Mouse (Mus musculus) ovary, postnatal 14 days (tissue): ENCODE measurements around the gene Mpi.

ENCODE experiments used
- DNase-seq: peaks from one replicate; pipeline ENCODE4 v3.0.0; 2022; ENCODE audit warnings: low spot score

Mpi gene

DNA sequence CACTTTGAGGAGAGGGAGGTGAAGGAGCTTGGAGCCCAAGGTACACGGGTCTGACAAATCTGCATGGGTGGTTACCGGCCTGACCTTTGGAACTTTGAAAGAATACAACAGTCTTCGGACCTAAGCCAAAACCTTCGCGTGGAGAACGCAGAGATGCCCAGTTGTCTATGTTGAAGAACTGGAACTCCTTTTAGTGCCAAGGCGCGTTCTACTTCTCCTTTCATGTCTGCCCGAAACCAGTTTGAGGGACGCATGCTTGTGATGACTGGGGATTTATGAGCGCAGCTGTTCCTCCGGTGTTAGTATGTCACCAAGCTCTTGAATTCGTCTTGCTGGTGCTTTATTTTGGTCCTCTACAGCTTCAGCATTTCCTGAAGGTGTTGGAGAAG, 9.1 kb upstream of the Mpi start:
- DNase-seq, result no peak

DNA sequence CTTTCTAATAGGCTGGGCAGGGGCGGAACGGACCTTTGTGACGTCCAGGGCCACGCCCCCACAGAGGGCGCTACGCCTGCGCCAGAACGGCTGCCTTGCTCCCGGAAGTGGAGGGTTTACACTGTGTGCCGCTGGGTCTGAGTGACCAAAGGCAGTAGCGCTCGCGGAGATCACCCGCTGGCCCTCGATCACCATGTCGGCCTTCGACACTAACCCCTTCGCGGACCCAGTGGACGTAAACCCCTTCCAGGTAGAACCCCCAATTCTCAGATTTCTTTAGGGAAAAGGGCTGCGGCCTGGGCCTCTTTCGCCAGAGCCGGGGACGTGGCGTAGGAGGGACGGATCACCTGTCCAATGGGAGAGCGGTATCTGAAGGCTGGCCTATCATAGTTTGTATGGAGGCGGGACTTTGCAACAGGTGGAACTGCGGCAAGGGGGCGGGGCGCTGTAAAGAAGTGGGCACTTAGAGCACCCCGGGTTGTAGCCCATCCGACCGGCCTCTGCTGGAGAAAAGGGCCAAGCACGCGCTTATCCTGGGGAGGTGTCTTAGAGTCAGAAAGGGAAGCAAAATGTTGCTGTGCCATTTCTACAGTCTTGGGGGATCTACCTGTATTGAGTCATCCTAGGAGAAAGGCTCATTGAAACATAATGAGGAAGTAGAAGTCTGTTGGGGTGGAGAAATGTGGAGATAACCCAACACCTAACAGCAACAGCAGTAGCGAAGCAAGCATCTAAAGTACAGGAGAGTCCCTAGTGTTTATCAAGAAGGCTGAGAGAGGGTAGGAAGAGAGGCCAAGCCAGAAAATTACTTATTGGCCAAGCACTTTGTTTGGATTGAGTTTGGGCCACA, 8.5 kb upstream of the Mpi start, which contains the start of gene Scamp2:
TSS of gene Scamp2 (plus strand) at position 83 of the 850 bp plus-strand sequence.
- DNase-seq, result peak; percentile 89

DNA sequence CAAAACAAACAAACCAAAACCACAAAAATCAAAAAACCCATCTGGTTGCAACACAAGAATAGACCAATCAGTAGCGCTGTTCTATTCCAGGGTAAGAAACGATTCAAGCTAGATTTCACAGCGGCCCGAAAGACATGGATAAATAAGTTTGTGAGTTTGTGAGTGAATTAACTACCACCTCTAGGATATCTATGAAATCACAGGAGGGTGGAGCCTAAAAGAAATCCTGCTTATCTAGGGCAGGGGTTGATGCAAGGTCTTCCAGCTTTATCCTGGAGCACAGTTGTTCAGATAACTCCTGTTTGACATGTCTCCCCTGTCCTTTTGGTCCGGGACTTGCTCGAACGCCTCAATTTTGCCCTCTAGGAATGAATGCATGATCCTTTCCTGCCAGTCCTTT, 7.7 kb upstream of the Mpi start:
- DNase-seq, result no peak

DNA sequence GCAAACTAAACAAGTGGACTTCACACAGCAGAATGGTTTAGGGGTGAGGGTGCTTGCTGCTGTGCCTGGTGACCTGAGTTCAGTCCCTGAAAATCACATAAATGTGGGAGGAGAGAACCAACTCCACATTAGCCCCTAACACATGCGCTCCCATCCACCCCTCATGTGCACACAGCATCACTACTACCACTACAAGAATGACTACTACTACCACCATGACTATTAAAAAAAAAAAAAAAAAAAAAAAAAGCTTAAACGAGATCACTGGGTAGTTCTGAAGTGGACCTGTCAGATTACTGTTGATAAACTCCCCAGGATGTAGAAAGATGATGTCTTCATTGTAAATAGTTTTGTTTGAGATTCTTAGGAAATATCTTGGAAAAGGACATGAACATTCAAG, 7.0 kb upstream of the Mpi start:
- DNase-seq, result no peak

DNA sequence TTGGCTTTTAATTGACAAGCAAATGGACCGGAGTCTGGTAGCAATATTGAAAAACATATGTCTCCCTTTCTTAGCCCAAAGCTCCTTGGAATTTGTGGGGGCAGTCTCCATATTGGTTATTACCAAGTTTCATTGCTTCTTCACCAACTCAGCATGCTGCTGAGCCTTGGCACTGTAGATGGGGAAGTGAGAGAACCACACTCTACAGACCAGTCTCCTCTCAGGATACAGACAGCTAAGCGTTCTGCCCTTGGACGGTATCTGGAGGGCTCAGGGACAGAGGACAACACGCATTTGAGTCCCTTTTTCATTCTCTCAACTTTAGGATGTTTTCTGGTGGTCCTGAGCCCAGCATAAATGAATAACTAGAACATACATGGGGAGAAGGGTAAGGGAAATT, 6.1 kb upstream of the Mpi start:
- DNase-seq, result no peak

DNA sequence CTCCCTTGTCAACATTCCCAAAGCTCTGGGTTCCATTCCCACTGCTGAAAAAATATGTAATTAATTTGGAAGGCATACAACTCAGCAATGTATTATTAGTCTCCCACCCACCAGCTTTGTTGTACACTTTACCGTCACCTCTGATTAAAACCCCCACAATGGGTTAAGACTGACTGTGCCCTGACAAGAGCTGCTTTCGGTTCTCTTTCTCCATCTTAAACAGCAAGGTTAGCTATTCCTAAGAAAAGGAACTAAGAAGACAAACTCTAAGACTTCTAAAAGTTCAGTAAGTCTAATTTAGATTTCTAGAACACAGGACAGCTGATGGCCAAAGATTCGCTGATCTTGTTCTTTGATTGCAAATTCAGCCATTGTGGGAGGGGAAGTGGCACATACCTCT, 4.7 kb upstream of the Mpi start:
- no peak for DNase-seq

DNA sequence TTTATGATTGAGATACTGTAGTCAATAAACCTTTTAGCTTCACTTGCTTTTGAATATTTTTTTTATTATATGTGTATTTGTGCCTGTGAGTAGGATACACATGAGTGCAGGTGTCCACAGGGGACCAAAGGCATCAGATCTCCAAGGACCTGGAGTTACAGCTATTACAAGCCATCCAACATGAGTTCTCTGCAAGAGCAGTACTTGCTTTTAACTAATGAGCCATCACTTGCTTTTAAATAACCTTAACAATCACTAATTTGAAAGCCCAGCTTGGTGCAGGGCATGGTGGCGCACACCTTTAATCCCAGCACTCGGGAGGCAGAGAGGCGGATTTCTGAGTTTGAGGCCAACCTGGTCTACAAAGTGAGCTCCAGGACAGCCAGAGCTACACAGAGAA, 2.2 kb upstream of the Mpi start:
- DNase-seq, result no peak

DNA sequence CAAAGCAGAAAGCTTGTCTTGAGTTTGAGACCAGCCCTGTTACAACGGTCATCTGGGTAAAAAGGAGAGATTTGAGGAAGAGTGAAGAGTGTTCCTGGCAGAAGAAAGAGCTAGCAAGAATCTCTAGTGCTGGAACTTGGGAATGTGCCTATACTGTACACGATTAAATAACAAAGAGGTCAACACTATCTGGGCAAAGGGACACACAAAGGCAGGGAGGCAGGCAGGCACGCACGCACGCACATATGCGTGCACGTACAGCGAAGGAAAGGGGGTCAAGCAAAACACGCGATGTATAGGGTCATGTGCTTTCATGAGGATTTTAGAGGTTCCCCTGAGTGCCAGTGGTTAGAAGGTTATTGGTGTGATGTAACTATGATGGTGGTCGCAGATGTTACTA, 556 bp upstream of the Mpi start:
- DNase-seq, result no peak

DNA sequence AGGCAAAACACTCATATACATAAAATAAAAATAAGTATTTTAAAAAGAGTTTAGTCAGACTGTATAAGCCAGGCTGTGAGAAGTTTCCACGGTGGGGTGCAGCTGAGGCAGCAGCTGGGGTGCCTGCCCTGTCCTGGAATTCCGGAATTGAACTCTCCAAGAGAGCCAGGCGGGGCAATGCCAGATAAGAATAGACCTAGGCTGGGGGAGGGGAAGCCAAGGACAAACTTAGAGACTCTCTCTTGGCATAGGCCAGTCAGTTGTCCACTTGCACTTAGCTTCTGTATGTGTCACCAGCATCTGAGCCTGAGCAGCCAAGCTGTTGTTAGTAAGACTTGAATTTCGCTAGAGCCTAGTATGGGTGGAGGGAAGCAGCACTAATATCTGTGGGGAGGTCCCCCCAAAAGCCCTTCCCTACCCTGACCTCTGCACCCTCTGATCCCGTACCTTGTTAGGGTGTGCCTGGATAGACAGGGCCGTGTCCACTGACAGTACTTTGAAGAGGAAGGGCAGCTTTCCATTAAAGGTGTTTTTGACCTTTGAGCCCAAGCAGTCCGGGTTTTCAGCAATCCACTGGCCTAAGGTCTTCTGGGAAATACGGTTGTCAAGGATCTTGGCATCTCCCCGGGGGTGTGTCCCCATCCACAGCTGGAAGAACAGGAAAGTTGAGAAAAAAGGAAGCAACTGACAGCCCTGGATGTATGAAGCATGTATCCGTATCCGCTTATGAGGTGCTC, 2.3 kb downstream of the Mpi start:
- no peak for DNase-seq

DNA sequence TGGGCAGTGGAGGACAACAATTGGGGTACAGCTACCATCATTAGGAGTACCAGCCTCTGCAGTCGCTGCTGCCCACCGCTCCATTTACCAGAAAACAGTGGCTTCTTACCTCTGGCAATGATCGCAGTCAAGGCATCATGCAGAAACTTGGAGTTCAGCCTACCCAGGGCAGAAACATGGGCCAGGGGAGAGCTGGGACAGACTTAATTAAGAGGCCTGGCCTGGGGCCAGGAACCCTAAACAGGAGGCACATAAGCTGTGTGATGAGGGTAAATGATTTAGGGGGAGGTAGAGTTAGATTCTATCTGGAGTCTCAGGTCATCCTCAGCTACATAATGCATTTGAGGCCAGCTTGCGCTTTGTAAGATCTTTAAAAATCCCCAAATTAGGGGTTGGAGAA, 3.4 kb downstream of the Mpi start:
- DNase-seq, result no peak

DNA sequence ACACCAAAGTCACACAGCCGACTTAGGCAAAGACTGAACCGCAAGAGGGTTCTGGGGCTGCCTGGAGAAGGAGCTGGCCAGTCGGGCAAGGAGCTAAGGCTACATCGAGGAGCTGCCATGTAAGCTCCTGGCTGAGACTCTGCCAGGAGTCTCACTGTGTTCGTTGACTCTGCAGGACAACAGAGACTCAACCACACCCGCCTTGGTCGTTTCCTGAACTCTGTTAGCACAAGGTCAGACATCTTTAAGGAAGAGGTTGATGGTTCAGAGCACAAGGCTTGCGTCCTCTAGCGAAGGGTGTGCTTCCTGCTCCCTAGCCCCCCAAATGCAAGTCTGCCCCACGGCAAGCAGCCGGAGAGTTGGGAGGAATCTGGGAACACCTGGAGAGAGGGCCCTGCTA, 4.7 kb downstream of the Mpi start:
- DNase-seq, result no peak

DNA sequence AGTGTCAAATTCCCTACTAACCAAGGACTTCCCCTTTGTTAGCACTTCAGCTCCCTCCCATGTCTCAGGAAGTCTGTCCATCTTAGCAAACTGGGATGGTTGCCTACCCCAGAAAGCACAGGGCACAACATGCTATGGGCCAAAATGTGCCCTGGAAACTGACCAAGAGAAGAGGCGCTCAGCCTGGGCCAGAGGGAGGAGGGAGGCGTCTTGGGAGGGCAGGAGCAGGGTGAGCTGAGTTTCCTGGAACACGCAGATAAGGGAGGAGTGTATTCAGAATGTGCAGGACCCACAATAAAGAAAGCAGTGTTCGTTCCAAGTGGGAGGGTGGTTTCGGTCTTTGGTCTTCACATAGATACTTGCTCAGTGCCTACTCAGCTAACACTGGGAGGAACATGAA, 5.3 kb downstream of the Mpi start:
- peak; percentile 34 for DNase-seq

DNA sequence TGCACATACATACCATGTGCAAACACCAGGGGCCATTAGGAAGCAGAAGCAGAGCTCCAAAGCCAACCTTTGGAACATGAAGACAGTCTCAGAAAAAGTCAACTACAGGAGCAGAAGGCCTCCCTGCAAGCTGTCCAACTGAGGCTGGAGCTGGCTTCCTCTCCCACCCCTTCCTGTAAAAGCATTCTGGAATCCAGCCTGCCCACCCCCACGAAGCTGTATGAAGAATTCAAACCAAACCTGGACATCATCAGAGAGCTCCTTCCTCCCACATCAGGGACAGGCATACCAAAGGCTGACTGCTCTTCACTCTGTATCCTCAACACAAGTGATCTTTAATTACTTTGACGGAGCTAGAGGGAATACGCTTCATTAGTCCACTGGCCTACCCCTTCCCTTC, 8.6 kb downstream of the Mpi start:
- DNase-seq, result no peak

DNA sequence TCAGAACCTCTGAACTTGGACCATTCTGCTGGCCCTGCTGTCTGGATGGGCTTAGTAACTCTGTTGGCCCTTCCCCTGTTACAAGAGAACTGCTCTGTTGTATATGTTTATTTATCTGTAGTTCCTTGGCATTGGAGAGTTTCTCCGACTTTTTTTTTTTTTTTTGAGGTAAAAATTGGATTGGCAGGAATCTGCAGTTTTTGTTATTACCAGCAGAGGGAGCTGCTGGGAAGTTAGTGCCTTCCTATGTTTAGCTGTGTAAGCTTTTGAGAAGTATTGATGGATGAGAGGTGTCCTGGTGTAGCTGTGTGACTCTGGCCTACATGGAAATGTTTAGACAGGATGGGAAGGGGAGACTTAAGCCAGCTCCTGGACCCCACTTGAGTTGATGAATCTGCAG, 11.3 kb downstream of the Mpi start:
- DNase-seq, result peak; percentile 37

DNA sequence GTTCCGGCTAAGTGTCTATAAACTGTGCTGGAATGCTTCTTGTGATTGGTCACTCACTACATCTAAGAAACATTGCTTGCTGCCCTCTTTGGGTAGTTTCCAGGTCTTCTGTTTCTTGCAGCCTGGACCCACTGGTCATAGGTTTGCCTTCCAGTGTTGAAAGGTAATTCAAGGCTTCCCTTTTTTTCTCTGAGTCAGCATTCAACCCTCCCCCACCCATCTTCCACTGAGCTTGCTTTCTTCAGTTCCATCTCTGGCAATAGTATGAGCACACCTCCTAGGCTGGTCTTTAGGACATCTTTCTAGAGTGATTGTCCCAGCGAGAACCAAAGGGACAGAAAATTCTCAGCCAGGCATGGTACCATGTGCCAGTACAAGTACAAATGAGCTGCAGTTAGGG, 13.0 kb downstream of the Mpi start:
- DNase-seq, result no peak

DNA sequence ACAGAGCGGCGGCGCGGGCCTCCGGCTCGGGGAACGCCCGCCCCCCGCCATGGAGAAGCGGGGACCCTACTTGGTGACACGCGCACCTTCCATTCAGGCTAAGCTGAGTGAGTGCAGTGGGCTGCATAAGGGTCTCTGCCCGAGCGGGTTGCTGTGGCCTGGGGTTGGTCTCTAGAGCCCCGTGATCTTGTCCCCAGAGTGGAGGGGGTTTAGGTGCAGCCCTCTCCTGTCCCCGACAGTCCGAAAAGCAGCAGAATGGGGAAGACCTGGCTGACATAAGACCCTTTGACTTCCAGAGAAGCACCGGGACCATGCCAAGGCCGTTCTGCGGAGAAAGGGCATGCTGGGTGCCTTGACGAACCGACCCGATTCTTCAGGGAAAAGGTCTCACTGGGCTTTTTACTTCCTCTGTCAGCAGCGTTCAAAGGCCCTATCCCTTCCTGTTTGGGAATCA, 14.8 kb downstream of the Mpi start:
- DNase-seq, result no peak

DNA sequence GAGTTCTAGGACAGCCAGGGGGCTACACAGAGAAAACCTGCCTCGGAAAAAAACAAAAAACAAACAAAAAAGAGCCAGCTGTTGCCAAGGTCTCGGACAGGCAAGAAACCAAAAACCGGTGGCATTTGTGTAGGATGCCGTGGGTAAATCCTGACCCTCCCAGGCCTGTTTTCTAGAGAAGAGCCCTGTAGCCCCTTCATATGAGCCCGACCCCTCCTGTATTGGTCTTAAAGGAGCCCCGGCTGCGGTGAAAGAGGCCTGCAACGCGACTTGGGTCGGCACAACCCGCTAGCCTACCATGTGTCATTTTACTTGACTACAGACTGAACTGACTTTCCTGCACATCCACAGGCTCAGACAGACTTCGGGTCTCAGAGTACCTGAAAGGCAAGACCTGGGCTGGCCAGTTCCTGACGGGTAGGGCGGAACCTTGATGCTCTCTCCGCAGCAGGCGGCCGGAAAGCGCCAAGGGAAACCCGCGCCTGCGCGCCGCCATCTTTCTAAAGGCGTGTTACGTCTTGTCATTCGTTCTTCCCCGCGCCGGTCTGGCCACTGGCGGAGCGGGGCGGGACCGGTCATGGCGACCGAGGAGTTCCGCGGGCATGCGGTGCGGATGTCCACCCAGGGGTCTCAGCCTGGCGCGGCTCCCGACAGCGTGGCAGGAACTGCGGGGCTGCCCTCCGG, 15.4 kb downstream of the Mpi start, which contains the start of gene Fam219b:
TSS of gene Fam219b (plus strand) at position 485 of the 684 bp plus-strand sequence.
- DNase-seq, result peak; percentile 89

DNA sequence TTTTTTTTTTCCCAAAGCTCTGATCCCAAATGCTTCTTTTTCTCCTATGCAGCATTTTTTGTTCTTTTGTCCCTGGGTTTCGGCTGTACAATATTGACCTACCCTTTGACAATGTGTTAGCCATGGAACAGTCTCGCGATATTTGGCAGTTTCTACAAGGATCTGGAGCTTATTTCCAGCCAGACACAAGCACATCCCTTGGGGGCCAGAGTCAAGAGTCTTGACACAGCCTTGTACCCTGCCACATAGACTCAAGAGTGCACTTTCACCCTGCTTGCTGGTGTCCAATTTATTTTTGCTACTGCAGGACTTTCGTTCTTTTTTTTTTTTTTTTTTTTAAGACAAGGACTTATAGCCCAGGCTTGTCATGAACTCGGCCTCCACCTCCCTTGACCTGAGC, 16.2 kb downstream of the Mpi start:
- DNase-seq, result no peak

DNA sequence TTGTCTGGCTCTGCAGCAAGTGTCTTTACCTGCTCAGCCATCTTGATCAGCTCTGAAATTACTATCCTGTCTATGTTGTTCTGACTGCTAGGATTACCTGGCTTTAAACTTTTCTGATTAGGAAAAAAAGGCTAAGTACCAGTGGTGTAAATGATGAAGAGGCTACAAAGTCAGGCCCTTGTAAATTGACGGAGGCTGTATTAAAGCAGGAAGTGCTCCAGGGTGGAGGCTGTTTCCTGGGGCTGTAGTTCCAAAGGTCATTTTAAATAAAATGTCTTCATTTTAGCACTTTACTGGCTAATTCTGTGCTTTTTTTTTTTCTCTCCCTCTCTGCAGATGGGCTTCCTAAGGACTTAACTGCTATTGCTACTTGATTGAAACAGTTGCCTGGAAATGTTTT, 20.6 kb downstream of the Mpi start:
- no peak for DNase-seq

DNA sequence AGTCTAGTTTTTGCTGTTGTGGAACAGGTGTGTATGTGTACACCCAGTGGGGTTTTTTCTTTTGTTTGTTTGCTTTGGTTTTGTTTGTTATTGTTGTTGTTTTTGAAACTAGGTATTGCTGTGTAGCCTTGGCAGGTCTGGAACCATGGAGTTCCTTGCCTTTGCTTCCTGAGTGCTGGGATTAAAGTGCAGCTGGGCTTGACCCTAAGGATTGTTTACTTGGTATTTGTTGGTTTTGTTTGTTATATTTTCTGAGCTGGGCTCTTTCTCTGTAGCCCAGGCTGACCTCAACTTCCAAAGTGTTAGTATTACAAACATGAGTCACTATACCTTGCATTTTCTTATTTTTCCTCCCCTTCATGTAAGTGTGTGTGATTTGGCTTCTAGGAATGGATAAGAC, 26.1 kb downstream of the Mpi start:
- DNase-seq, result no peak

DNA sequence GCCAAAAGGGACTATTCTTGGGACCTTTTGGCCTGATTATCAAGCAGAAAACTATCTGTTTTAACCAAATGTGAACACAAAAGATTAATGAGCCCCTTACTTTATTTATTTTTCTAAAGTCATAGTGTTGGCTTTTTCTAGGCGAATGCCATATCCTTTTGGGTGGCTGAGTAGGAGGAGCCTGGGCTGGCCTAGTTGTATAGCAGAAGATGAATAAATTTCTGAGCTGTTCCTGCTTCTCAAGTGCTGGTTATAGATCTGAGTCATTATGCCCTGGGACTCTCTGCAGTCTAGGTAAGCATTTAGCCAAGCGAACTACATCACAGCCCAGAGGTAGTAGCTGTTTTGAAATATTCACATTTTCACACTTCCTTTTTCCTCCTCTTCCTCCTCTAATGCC, 27.0 kb downstream of the Mpi start:
- no peak for DNase-seq

DNA sequence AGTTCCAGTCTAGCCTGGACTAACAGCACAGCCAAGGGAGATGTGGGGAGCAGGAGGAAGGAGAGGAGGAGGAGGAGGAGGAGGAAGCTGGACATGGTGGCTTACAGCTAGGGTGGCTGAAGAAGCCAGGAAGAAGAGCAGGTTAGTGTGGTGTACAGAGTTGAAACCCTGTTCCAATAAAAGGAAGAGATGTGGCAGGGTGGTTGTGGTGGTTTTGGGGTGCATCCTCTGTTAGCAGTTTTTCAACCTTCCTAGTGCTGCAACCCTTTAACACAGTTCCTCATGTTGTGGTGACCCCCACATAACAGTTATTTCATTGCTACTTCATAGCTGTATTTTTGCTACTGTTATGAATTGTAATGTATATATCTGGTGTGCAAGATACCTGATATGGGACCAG, 28.1 kb downstream of the Mpi start:
- no peak for DNase-seq

DNA sequence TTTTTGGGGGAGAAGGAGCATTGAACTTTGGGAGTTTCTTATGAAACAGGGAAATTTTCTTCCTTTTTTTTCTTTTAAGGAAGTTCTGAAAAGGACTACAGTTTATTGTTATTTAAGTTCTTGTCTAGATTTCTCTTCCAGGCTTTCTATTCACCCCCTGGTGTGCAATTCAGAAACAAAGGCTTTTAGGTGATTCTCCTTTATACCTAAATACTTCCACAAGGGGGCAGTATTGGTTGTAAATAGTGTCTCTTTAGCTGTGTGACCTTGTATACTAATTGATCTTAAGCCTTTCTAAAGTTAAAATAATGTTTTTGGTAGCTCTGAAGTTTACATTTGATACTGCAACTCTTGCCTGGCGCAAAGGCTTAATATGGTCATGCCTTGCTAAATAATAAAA, 28.8 kb downstream of the Mpi start:
- DNase-seq, result no peak
